Mouse (Mus musculus) C2C12 (cell line): Measurements from ENCODE around the gene Siae. TPM values are rescaled to one million over a fixed set of nuclear protein-coding genes. Genes with fewer than 3 reads are reported as not detected.

Experiments
- H3K27me3 ChIP-seq: one replicate; pipeline ENCODE4 v1.6.1; 2011; ENCODE audit not compliant: control insufficient read depth, insufficient read depth, insufficient read length
- H3K36me3 ChIP-seq: one replicate; pipeline ENCODE4 v1.6.1; 2011; ENCODE audit not compliant: control insufficient read depth, insufficient read depth
- H3K4me3 ChIP-seq: one replicate; pipeline ENCODE4 v1.5.1; 2011; ENCODE audit warnings: mild to moderate bottlenecking, control low read depth; ENCODE audit not compliant: poor library complexity, insufficient read depth, severe bottlenecking
- H3K79me2 ChIP-seq: one replicate; pipeline ENCODE4 v1.6.1; 2011; ENCODE audit not compliant: control insufficient read depth, insufficient read depth
- H3K79me3 ChIP-seq: one replicate; pipeline ENCODE4 v1.6.1; 2011; ENCODE audit warnings: low read depth, control low read depth
- H3ac ChIP-seq: one replicate; pipeline ENCODE3; 2011; ENCODE audit warnings: low read depth; ENCODE audit not compliant: control insufficient read depth, insufficient read length
- CEBPB ChIP-seq: IDR thresholded peaks from one replicate; pipeline ENCODE4 v1.6.1; 2011; ENCODE audit warnings: low read depth, mild to moderate bottlenecking, control low read depth, moderate library complexity
- CTCF ChIP-seq: IDR thresholded peaks from one replicate; pipeline ENCODE4 v1.5.1; 2011; ENCODE audit not compliant: control insufficient read depth, insufficient read depth, insufficient read length
- FOSL1 ChIP-seq: IDR thresholded peaks from one replicate; pipeline ENCODE4 v1.8.0; 2011; ENCODE audit warnings: mild to moderate bottlenecking, low read length; ENCODE audit not compliant: poor library complexity, insufficient read depth, severe bottlenecking
- MAX ChIP-seq: IDR thresholded peaks from one replicate; pipeline ENCODE4 v1.6.1; 2011; ENCODE audit warnings: mild to moderate bottlenecking, control low read depth
- MYOD1 ChIP-seq: IDR thresholded peaks from one replicate; pipeline ENCODE4 v1.6.1; 2011; ENCODE audit warnings: low read depth; ENCODE audit not compliant: control insufficient read depth, insufficient read length
- MYOG ChIP-seq: IDR thresholded peaks from one replicate; pipeline ENCODE4 v1.6.1; 2011; ENCODE audit not compliant: control insufficient read depth, insufficient read length; ENCODE audit errors: extremely low read depth
- USF1 ChIP-seq: IDR thresholded peaks from one replicate; pipeline ENCODE4 v1.6.1; 2011; ENCODE audit warnings: low read depth, mild to moderate bottlenecking, control low read depth, moderate library complexity
- polyA plus RNA-seq: library from polyadenylated mRNA; unstranded; fragments of >200 nt; fragmentation: generic; extraction: Trizol; gene quantifications from one replicate; pipeline ENCODE4 v1.2.1, GENCODE M21; 2012; ENCODE audit warnings: missing spikeins

Siae gene
- polyA plus RNA-seq, 1 experiment, result 0.51 TPM

GRCm38 (mm10) chr9:37629941-37630340 is 74.4 kb downstream of the Siae start:
- H3K79me3 ChIP-seq, result no peaks in the 10 kb centered on the region
- H3K79me2 ChIP-seq, result no peaks in the 10 kb centered on the region
- no peaks in the 10 kb centered on the region for H3K27me3 ChIP-seq
- TF ChIP-seq MAX (no peak), MYOG (no peak), MYOD1 (no peak), USF1 (no peak), CTCF (no peak), CEBPB (no peak), FOSL1 (no peak)
- no peak overlapping the region for H3ac ChIP-seq
- H3K4me3 ChIP-seq, result no peak overlapping the region
- H3K36me3 ChIP-seq, result no peaks in the 10 kb centered on the region

GRCm38 (mm10) chr9:37632305-37632704 is 76.8 kb downstream of the Siae start:
- Histone ChIP-seq H3ac (no peak overlapping the region), H3K79me3 (no peaks in the 10 kb centered on the region), H3K79me2 (no peaks in the 10 kb centered on the region), H3K27me3 (no peaks in the 10 kb centered on the region), H3K4me3 (no peak overlapping the region), H3K36me3 (no peaks in the 10 kb centered on the region)
- TF ChIP-seq MAX (no peak), CEBPB (no peak), MYOD1 (no peak), USF1 (no peak), CTCF (no peak), FOSL1 (no peak), MYOG (no peak)

GRCm38 (mm10) chr9:37634269-37634668 is 78.8 kb downstream of the Siae start:
- no peaks in the 10 kb centered on the region for H3K79me3 ChIP-seq
- no peaks in the 10 kb centered on the region for H3K27me3 ChIP-seq
- no peaks in the 10 kb centered on the region for H3K36me3 ChIP-seq
- H3K4me3 ChIP-seq, result no peak overlapping the region
- no peak overlapping the region for H3ac ChIP-seq
- no peak for TF ChIP-seq MAX
- no peak for TF ChIP-seq MYOD1
- no peak for TF ChIP-seq MYOG
- no peak for TF ChIP-seq USF1
- no peak for TF ChIP-seq FOSL1
- no peaks in the 10 kb centered on the region for H3K79me2 ChIP-seq

GRCm38 (mm10) chr9:37636335-37636734 is 80.8 kb downstream of the Siae start:
- H3ac ChIP-seq, result no peak overlapping the region
- H3K4me3 ChIP-seq, result no peak overlapping the region
- H3K27me3 ChIP-seq, result no peaks in the 10 kb centered on the region
- H3K36me3 ChIP-seq, result no peaks in the 10 kb centered on the region
- TF ChIP-seq MYOG, result no peak
- TF ChIP-seq CTCF, result peak; percentile 64
- TF ChIP-seq USF1, result peak; percentile 22
- no peak for TF ChIP-seq CEBPB
- no peak for TF ChIP-seq MYOD1
- no peak for TF ChIP-seq MAX
- TF ChIP-seq FOSL1, result no peak
- H3K79me3 ChIP-seq, result no peaks in the 10 kb centered on the region
- no peaks in the 10 kb centered on the region for H3K79me2 ChIP-seq

GRCm38 (mm10) chr9:37636800-37637542 is 81.5 kb downstream of the Siae start:
- H3K27me3 ChIP-seq, result no peaks in the 10 kb centered on the region
- no peak overlapping the region for H3ac ChIP-seq
- no peaks in the 10 kb centered on the region for H3K36me3 ChIP-seq
- TF ChIP-seq FOSL1 (no peak), MYOG (no peak), CEBPB (no peak), CTCF (no peak), USF1 (no peak), MAX (no peak)
- H3K79me2 ChIP-seq, result no peaks in the 10 kb centered on the region
- H3K4me3 ChIP-seq, result no peak overlapping the region
- H3K79me3 ChIP-seq, result no peaks in the 10 kb centered on the region

- H3K79me3 ChIP-seq, result no peaks in the 10 kb centered on the region
- no peaks in the 10 kb centered on the region for H3K27me3 ChIP-seq
- H3K36me3 ChIP-seq, result no peaks in the 10 kb centered on the region
- TF ChIP-seq MAX (no peak), CEBPB (no peak), CTCF (no peak), FOSL1 (no peak), MYOG (no peak), USF1 (no peak), MYOD1 (no peak)
- H3K79me2 ChIP-seq, result no peaks in the 10 kb centered on the region
- no peak overlapping the region for H3K4me3 ChIP-seq
- H3ac ChIP-seq, result no peak overlapping the region
Measured at GRCm38 (mm10) chr9:37638721-37639120, 83.2 kb downstream of the Siae start.
